Mouse (Mus musculus) spleen, postnatal 4 days (tissue): ENCODE measurements around the gene Arhgef2.
A peak's percentile ranks its signal among the peaks of the same experiment; 100 is the strongest.
"Not testable (repeated sequence)": the region's sequence is repeated elsewhere in the genome, so short reads cannot be mapped to it uniquely, and the experiment has no call there.

Experiments used
- DNase-seq, 2 experiments: peaks; one replicate each; pipeline ENCODE4 v3.0.0; 2022; ENCODE audit warnings: low spot score in 2 of 2

Gene Arhgef2

GRCm38 (mm10) chr3:88590246-88590645 lies 15.5 kb upstream of the Arhgef2 start:
- DNase-seq = no peak

- no peak for DNase-seq
These were observed 14.7 kb upstream of the Arhgef2 start for GRCm38 (mm10) chr3:88591044-88591443.

GRCm38 (mm10) chr3:88591950-88592731 lies 13.6 kb upstream of the Arhgef2 start:
- peak in 1 of 2 experiments; percentile 54 for DNase-seq

- peak in 1 of 2 experiments; percentile 34 for DNase-seq
These were observed 12.7 kb upstream of the Arhgef2 start for GRCm38 (mm10) chr3:88592942-88593576.

GRCm38 (mm10) chr3:88593893-88594580 lies 11.7 kb upstream of the Arhgef2 start:
- no peak for DNase-seq

- DNase-seq = not testable (repeated sequence)
These were observed 9.2 kb upstream of the Arhgef2 start for GRCm38 (mm10) chr3:88596547-88596946.

GRCm38 (mm10) chr3:88602466-88602865 lies 3.3 kb upstream of the Arhgef2 start:
- no peak for DNase-seq

GRCm38 (mm10) chr3:88603714-88604161 lies 2.0 kb upstream of the Arhgef2 start:
- peak; percentile 70 to 87 for DNase-seq

- DNase-seq = no peak
These were observed 903 bp upstream of the Arhgef2 start for GRCm38 (mm10) chr3:88604863-88605262.

GRCm38 (mm10) chr3:88607065-88607757 lies 1.4 kb downstream of the Arhgef2 start:
- peak; percentile 88 to 95 for DNase-seq

- no peak for DNase-seq
These were observed 2.0 kb downstream of the Arhgef2 start for GRCm38 (mm10) chr3:88607758-88608138.

- no peak for DNase-seq
These were observed 3.3 kb downstream of the Arhgef2 start for GRCm38 (mm10) chr3:88609066-88609465.

GRCm38 (mm10) chr3:88614418-88614817 lies 8.7 kb downstream of the Arhgef2 start:
- no peak for DNase-seq

GRCm38 (mm10) chr3:88615117-88615516 lies 9.4 kb downstream of the Arhgef2 start:
- DNase-seq = no peak

- no peak for DNase-seq
These were observed 10.2 kb downstream of the Arhgef2 start for GRCm38 (mm10) chr3:88615902-88616391.

GRCm38 (mm10) chr3:88616951-88617500 lies 11.3 kb downstream of the Arhgef2 start:
- no peak for DNase-seq

GRCm38 (mm10) chr3:88618074-88618871 lies 12.5 kb downstream of the Arhgef2 start:
- peak in 1 of 2 experiments; percentile 40 for DNase-seq

GRCm38 (mm10) chr3:88619113-88620097 lies 13.6 kb downstream of the Arhgef2 start:
- no peak for DNase-seq
